Mouse (Mus musculus) Patski (cell line): Measurements from ENCODE around the gene Cdh3. TPM values are rescaled to one million over a fixed set of nuclear protein-coding genes. Genes with fewer than 3 reads are reported as not detected.

Source experiments
- ATAC-seq: fragments of 100-300 bp; one replicate; pipeline ENCODE4 v1.8.0; 2021
- CTCF ChIA-PET: fragments of 350-600 bp; sonication (Branson Sonifier 250); formaldehyde crosslinking; loops from one replicate; lab custom pipeline; 2022; ENCODE audit warnings: inconsistent platforms; lab: Charles Lee
- POLR2A ChIA-PET: fragments of 350-600 bp; sonication (Branson Sonifier 250); formaldehyde crosslinking; loops from one replicate; lab custom pipeline; 2022; ENCODE audit warnings: antibody characterized with exemption, inconsistent platforms; lab: Charles Lee
- DNase-seq: peaks from one replicate; pipeline ENCODE4 v3.0.0-alpha.2; 2011; ENCODE audit warnings: low read depth, low spot score
- H3K27me3 ChIP-seq: fragments of 371-371 bp; one replicate; pipeline ENCODE4 v1.5.1; 2021
- CTCF ChIP-seq: fragments of 100-300 bp; IDR thresholded peaks from one replicate; pipeline ENCODE4 v1.5.1; 2021
- in situ Hi-C: fragments of 300-500 bp; cut with MboI; formaldehyde crosslinking; loops from 3 replicates; pipeline ENCODE4 v1.11.1; 2018; ENCODE audit warnings: low pct_unique_long_range_greater_than_20kb, mixed read lengths
- polyA plus RNA-seq: library from polyadenylated mRNA; unstranded; gene quantifications from one replicate; pipeline ENCODE4 v1.2.3, GENCODE M21; 2021

The Cdh3 gene
- polyA plus RNA-seq, 1 experiment from 2014 or later, result 81.9 TPM

- no peak for ATAC-seq
- in situ Hi-C loops, result no loop called here
- no peak for DNase-seq
- H3K27me3 ChIP-seq, result no peaks in the 10 kb centered on the region
- TF ChIP-seq CTCF, result no peak
- POLR2A ChIA-PET, result interaction anchor here (0.6 to 0.7 kb wide), 2 partner anchors 126 to 797 kb away, joined by 3 read pairs; no protein-coding TSS in a partner anchor
- CTCF ChIA-PET, result interaction anchor here (10.1 kb wide), 1 partner anchor 9 kb away, joined by 91 read pairs; no protein-coding TSS in a partner anchor
These were observed 11.2 kb downstream of the Cdh3 start for GRCm38 (mm10) chr8:106521845-106522244.

- ATAC-seq (no peak), DNase-seq (no peak)
- in situ Hi-C loops, result no loop called here
- ChIA-PET POLR2A (no interaction called here), CTCF (interaction anchor here (1.2 to 12.2 kb wide), 3 partner anchors 10 to 92 kb away, joined by 3 to 169 read pairs (median 91); no protein-coding TSS in a partner anchor)
- no peaks in the 10 kb centered on the region for H3K27me3 ChIP-seq
- TF ChIP-seq CTCF, result no peak
These were observed 16.0 kb downstream of the Cdh3 start for GRCm38 (mm10) chr8:106526725-106527124.

- DNase-seq (no peak), ATAC-seq (no peak)
- H3K27me3 ChIP-seq, result no peaks in the 10 kb centered on the region
- TF ChIP-seq CTCF, result peak; percentile 75
- POLR2A ChIA-PET, result no interaction called here
- CTCF ChIA-PET, result interaction anchor here (1.2 to 12.2 kb wide), 3 partner anchors 11 to 93 kb away, joined by 3 to 169 read pairs (median 91); no protein-coding TSS in a partner anchor
- in situ Hi-C loops, result no loop called here
These were observed 16.7 kb downstream of the Cdh3 start for GRCm38 (mm10) chr8:106527241-106528036.

GRCm38 (mm10) chr8:106528596-106529249, 18.0 kb downstream of the Cdh3 start:
- CTCF ChIA-PET, result interaction anchor here (1.0 to 12.2 kb wide), 3 partner anchors 12 to 114 kb away, joined by 4 to 169 read pairs (median 91); partner anchors contain the start of gene Zfp90
- no peaks in the 10 kb centered on the region for H3K27me3 ChIP-seq
- no peak for ATAC-seq
- no peak for DNase-seq
- POLR2A ChIA-PET, result interaction anchor here (0.6 to 3.1 kb wide), 5 partner anchors 8 to 90 kb away, joined by 3 to 14 read pairs (median 3); partner anchors contain the start of gene Cdh3
- TF ChIP-seq CTCF, result no peak
- in situ Hi-C loops, result no loop called here

- no peak for TF ChIP-seq CTCF
- CTCF ChIA-PET, result interaction anchor here (1.2 to 12.2 kb wide), 7 partner anchors 13 to 128 kb away, joined by 3 to 169 read pairs (median 4); partner anchors contain the start of genes 6030452D12Rik and Cdh3
- DNase-seq (peak; percentile 94), ATAC-seq (peak; percentile 82)
- POLR2A ChIA-PET, result interaction anchor here (1.0 to 3.1 kb wide), 4 partner anchors 9 to 19 kb away, joined by 3 to 14 read pairs (median 4); partner anchors contain the start of gene Cdh3
- H3K27me3 ChIP-seq, result no peaks in the 10 kb centered on the region
- in situ Hi-C loops, result no loop called here
These were observed 19.3 kb downstream of the Cdh3 start for GRCm38 (mm10) chr8:106529885-106530482.

- ATAC-seq, result no peak
- peak; percentile 77 for TF ChIP-seq CTCF
These were observed 19.9 kb downstream of the Cdh3 start for GRCm38 (mm10) chr8:106530566-106530965.

GRCm38 (mm10) chr8:106533709-106534108, 23.0 kb downstream of the Cdh3 start:
- H3K27me3 ChIP-seq, result no peaks in the 10 kb centered on the region
- in situ Hi-C loops, result no loop called here
- ChIA-PET CTCF (interaction anchor here (0.8 to 12.2 kb wide), 13 partner anchors 17 to 118 kb away, joined by 3 to 169 read pairs (median 4); partner anchors contain the start of gene Zfp90), POLR2A (interaction anchor here (0.7 to 2.0 kb wide), 5 partner anchors 14 to 768 kb away, joined by 3 to 5 read pairs (median 3); no protein-coding TSS in a partner anchor)
- no peak for TF ChIP-seq CTCF
- DNase-seq (no peak), ATAC-seq (no peak)

More at GRCm38 (mm10) chr8:106530566-106530965, 19.9 kb downstream of the Cdh3 start:
- ChIA-PET POLR2A (interaction anchor here (3.1 kb wide), 1 partner anchor 19 kb away, joined by 14 read pairs; the partner anchor contains the start of gene Cdh3), CTCF (interaction anchor here (1.2 to 12.2 kb wide), 7 partner anchors 14 to 129 kb away, joined by 3 to 169 read pairs (median 4); partner anchors contain the start of genes 6030452D12Rik and Cdh3)
- no peak for DNase-seq
- no peaks in the 10 kb centered on the region for H3K27me3 ChIP-seq
- in situ Hi-C loops, result no loop called here

- in situ Hi-C loops, result no loop called here
- H3K27me3 ChIP-seq, result no peaks in the 10 kb centered on the region
- ChIA-PET CTCF (interaction anchor here (0.8 to 12.2 kb wide), 20 partner anchors 11 to 133 kb away, joined by 3 to 169 read pairs (median 4); partner anchors contain the start of gene Zfp90), POLR2A (interaction anchor here (0.7 to 2.0 kb wide), 4 partner anchors 14 to 103 kb away, joined by 3 to 5 read pairs (median 3); no protein-coding TSS in a partner anchor)
- ATAC-seq (no peak), DNase-seq (no peak)
- peak; percentile 89 for TF ChIP-seq CTCF
These were observed 23.8 kb downstream of the Cdh3 start for GRCm38 (mm10) chr8:106534449-106534848.

- DNase-seq, result no peak
- no peaks in the 10 kb centered on the region for H3K27me3 ChIP-seq
- peak; percentile 79 for TF ChIP-seq CTCF
- CTCF ChIA-PET, result interaction anchor here (0.9 to 12.2 kb wide), 12 partner anchors 10 to 134 kb away, joined by 3 to 169 read pairs (median 5); partner anchors contain the start of gene Zfp90
- ATAC-seq, result no peak
- in situ Hi-C loops, result loop anchor here (5.0 kb wide), 1 partner anchor 103 kb away; no protein-coding TSS in a partner anchor
- POLR2A ChIA-PET, result no interaction called here
These were observed 24.8 kb downstream of the Cdh3 start for GRCm38 (mm10) chr8:106535448-106535847.
